Mouse (Mus musculus) ES-E14 (cell line): Measurements from ENCODE around the gene Slc35d2. TPM values are rescaled to one million over a fixed set of nuclear protein-coding genes. Genes with fewer than 3 reads are reported as not detected.

ENCODE experiments used
- DNase-seq: peaks from one replicate; pipeline ENCODE4 v3.0.0-alpha.2; 2013; ENCODE audit warnings: low read depth, low spot score
- H3K27ac ChIP-seq: 2 replicates; pipeline ENCODE4 v1.5.1; 2012; ENCODE audit warnings: low read depth, mild to moderate bottlenecking, low read length, moderate library complexity, mixed read lengths; ENCODE audit not compliant: poor library complexity, insufficient read depth, severe bottlenecking
- H3K36me3 ChIP-seq: 2 replicates; pipeline ENCODE4 v1.6.1; 2012; ENCODE audit warnings: mild to moderate bottlenecking, low read length, moderate library complexity, mixed read lengths; ENCODE audit not compliant: control insufficient read depth, poor library complexity, insufficient read depth, severe bottlenecking
- H3K4me1 ChIP-seq, 2 experiments: fragments of 150-350 bp in 1 of 2; sonication (generic) in 1 of 2; 2 replicates each; pipeline ENCODE4 v1.6.1; 2012; ENCODE audit warnings: low read length in 2 of 2, mild to moderate bottlenecking in 1 of 2, mixed read lengths in 1 of 2; ENCODE audit not compliant: control insufficient read depth in 2 of 2, insufficient read depth in 2 of 2, poor library complexity in 1 of 2
- H3K4me3 ChIP-seq, 2 experiments: fragments of 150-350 bp in 1 of 2; sonication (generic) in 1 of 2; 2 replicates each; pipeline ENCODE4 v1.5.1; 2012; ENCODE audit warnings: low read length in 2 of 2, low read depth in 1 of 2, mild to moderate bottlenecking in 1 of 2, mixed read lengths in 1 of 2; ENCODE audit not compliant: insufficient read depth in 1 of 2, poor library complexity in 1 of 2, severe bottlenecking in 1 of 2
- H3K9ac ChIP-seq: 2 replicates; pipeline ENCODE4 v1.6.1; 2012; ENCODE audit warnings: low read depth, mild to moderate bottlenecking, low read length, mixed read lengths; ENCODE audit not compliant: poor library complexity, insufficient read depth, severe bottlenecking
- H3K9me3 ChIP-seq: fragments of 150-350 bp; sonication (generic); 2 replicates; pipeline ENCODE4 v1.6.1; 2012; ENCODE audit warnings: low read depth, mild to moderate bottlenecking, low read length; ENCODE audit not compliant: control insufficient read depth, insufficient read depth
- CHD2 ChIP-seq: IDR thresholded peaks from 2 replicates; pipeline ENCODE4 v1.6.1; 2014; ENCODE audit warnings: mild to moderate bottlenecking, low read depth, low read length, inconsistent platforms
- HCFC1 ChIP-seq: IDR thresholded peaks from 2 replicates; pipeline ENCODE4 v1.6.1; 2012; ENCODE audit warnings: low read length, inconsistent platforms, borderline replicate concordance; ENCODE audit not compliant: insufficient read depth
- MAFK ChIP-seq: IDR thresholded peaks from 2 replicates; pipeline ENCODE4 v1.6.1; 2014; ENCODE audit warnings: mild to moderate bottlenecking, low read depth, low read length, inconsistent platforms; ENCODE audit not compliant: insufficient read depth
- ZC3H11A ChIP-seq: IDR thresholded peaks from 2 replicates; pipeline ENCODE4 v1.6.1; 2012; ENCODE audit warnings: low read depth, mild to moderate bottlenecking, inconsistent platforms, low read length, borderline replicate concordance
- ZNF384 ChIP-seq: IDR thresholded peaks from 2 replicates; pipeline ENCODE4 v1.6.1; 2012; ENCODE audit warnings: low read depth, low read length, inconsistent platforms
- in situ Hi-C, 2 experiments: fragments of 600-800 bp; cut with MboI; formaldehyde crosslinking; loops; one replicate each; pipeline ENCODE4 v1.15.1; 2025; ENCODE audit warnings: low sequenced_read_pairs in 2 of 2, inconsistent platforms in 1 of 2; ENCODE audit not compliant: unreplicated experiment in 2 of 2
- total RNA-seq: library from RNA; depleted of rRNA; stranded (reverse); fragments of 300-350 nt; gene quantifications from 2 replicates; pipeline ENCODE4 v1.2.3, GENCODE M21; 2012

Gene Slc35d2
- total RNA-seq, 1 experiment = 7.1 TPM

- Histone ChIP-seq H3K36me3 (peaks cover 3% of the 10 kb centered on the region; the same call in 1 of the 2 replicates), H3K4me1 (peaks cover 9 to 14% of the 10 kb centered on the region in 2 experiments; a peak in 2 of 4 replicates), H3K27ac (peak overlapping the region; percentile 96), H3K4me3 (peak overlapping the region; percentile 90 to 94), H3K9ac (peak overlapping the region; percentile 93), H3K9me3 (no peaks in the 10 kb centered on the region)
- in situ Hi-C loops = no loop called here
- TF ChIP-seq ZC3H11A (no peak), ZNF384 (no peak), HCFC1 (peak; percentile 68; the same call in 1 of the 2 replicates)
- DNase-seq = peak; percentile 65
Observed at GRCm38 (mm10) chr13:64152241-64152669, 23.1 kb upstream of the Slc35d2 start.

DNA sequence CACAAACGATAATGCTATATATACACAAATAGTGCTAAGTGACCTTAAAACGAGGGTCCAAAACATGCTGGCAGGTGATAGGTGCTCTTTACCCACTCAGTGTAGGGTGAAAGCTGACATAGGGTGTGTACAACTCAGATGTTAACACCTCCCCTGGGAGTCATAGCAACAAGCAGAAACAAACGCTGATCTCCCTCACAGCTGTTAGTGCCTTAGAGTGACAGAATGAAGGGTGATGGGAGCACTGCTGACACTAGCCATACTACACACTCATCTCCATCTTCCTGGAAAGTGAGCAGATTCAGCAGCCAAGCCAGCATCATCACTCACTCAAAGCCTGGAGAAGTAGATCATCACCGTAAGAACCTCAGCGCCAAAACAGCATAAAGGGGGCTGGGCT is 21.0 kb upstream of the Slc35d2 start:
- H3K4me1 ChIP-seq = peaks cover 9 to 14% of the 10 kb centered on the region in 2 experiments; a peak in 3 of 4 replicates
- H3K27ac ChIP-seq = no peak overlapping the region
- no peak overlapping the region for H3K9ac ChIP-seq
- 0 out of 4 replicates have a peak overlapping the region, but pooled peaks of 1 of the 2 experiments have one; percentile 4 for H3K4me3 ChIP-seq
- TF ChIP-seq ZC3H11A (no peak), CHD2 (no peak), MAFK (no peak), ZNF384 (no peak), HCFC1 (no peak)
- H3K9me3 ChIP-seq = no peaks in the 10 kb centered on the region
- DNase-seq = no peak
- H3K36me3 ChIP-seq = peaks cover 3% of the 10 kb centered on the region; the same call in 1 of the 2 replicates
- in situ Hi-C loops = no loop called here

- Histone ChIP-seq H3K27ac (no peak overlapping the region), H3K4me1 (peaks cover 0 to 7% of the 10 kb centered on the region in 2 experiments; a peak in 2 of 4 replicates), H3K36me3 (peaks cover 2% of the 10 kb centered on the region), H3K9ac (peak overlapping the region; percentile 81; the same call in 1 of the 2 replicates), H3K4me3 (peak overlapping the region; percentile 69 to 70), H3K9me3 (no peaks in the 10 kb centered on the region)
- TF ChIP-seq ZNF384 (no peak), HCFC1 (no peak), CHD2 (no peak), ZC3H11A (no peak), MAFK (no peak)
- in situ Hi-C loops = no loop called here
- DNase-seq = no peak
Observed at GRCm38 (mm10) chr13:64129616-64130375, 628 bp upstream of the Slc35d2 start.

- Histone ChIP-seq H3K36me3 (peaks cover 2% of the 10 kb centered on the region; the same call in 1 of the 2 replicates), H3K4me3 (no peak overlapping the region), H3K27ac (no peak overlapping the region), H3K9ac (no peak overlapping the region), H3K4me1 (0 out of 4 replicates have a peak, but pooled peaks cover 0 to 2% of the 10 kb centered on the region in 2 experiments), H3K9me3 (no peaks in the 10 kb centered on the region)
- in situ Hi-C loops = no loop called here
- DNase-seq = no peak
- TF ChIP-seq MAFK = no peak
- TF ChIP-seq CHD2 = no peak
- no peak for TF ChIP-seq HCFC1
- no peak for TF ChIP-seq ZC3H11A
- no peak for TF ChIP-seq ZNF384
Observed at GRCm38 (mm10) chr13:64126316-64126715, 2.9 kb downstream of the Slc35d2 start.
